Mouse (Mus musculus): Measurements from ENCODE around the gene BC051019. TPM values are rescaled to one million over a fixed set of nuclear protein-coding genes. Genes with fewer than 3 reads are reported as not detected.

Gene BC051019
- polyA plus RNA-seq, 1 experiment, result not detected

- WGBS, result 84% methylated on average over 1 of the region's 1 CpGs
- H3K27me3 ChIP-seq (ENCODE audit: control insufficient read depth, insufficient read depth, low read length), result no peaks in the 10 kb centered on the region
- H3K27ac ChIP-seq (ENCODE audit: insufficient read depth, low read depth, low read length), result no peak overlapping the region
- H3K36me3 ChIP-seq (ENCODE audit: control insufficient read depth, insufficient read depth, low read length), result no peaks in the 10 kb centered on the region
- H3K4me1 ChIP-seq (ENCODE audit: control insufficient read depth, insufficient read depth, insufficient read length, low read length), result no peaks in the 10 kb centered on the region
- no peak overlapping the region for H3K4me3 ChIP-seq (ENCODE audit: low read depth, low read length)
- no peak for TF ChIP-seq POLR2A (IDR thresholded peaks at IDR 0.05; ENCODE audit: low read depth, low read length)
- no peak for TF ChIP-seq CTCF (IDR thresholded peaks at IDR 0.05; ENCODE audit: extremely low read depth, insufficient read length, insufficient replicate concordance, low read depth, low read length)
Measured at GRCm38 (mm10) chr7:109680879-109681278, 42.8 kb downstream of the BC051019 start.

GRCm38 (mm10) chr7:109680284-109680683 is 43.4 kb downstream of the BC051019 start:
- Histone ChIP-seq H3K27me3 (ENCODE audit: control insufficient read depth, insufficient read depth, low read length) (no peaks in the 10 kb centered on the region), H3K4me3 (ENCODE audit: low read depth, low read length) (no peak overlapping the region), H3K27ac (ENCODE audit: insufficient read depth, low read depth, low read length) (no peak overlapping the region), H3K4me1 (ENCODE audit: control insufficient read depth, insufficient read depth, insufficient read length, low read length) (no peaks in the 10 kb centered on the region), H3K36me3 (ENCODE audit: control insufficient read depth, insufficient read depth, low read length) (no peaks in the 10 kb centered on the region)
- no peak for TF ChIP-seq POLR2A (IDR thresholded peaks at IDR 0.05; ENCODE audit: low read depth, low read length)
- TF ChIP-seq CTCF (IDR thresholded peaks at IDR 0.05; ENCODE audit: extremely low read depth, insufficient read length, insufficient replicate concordance, low read depth, low read length), result no peak
- WGBS, result 86% methylated on average over 2 of the region's 2 CpGs

- Histone ChIP-seq H3K27ac (ENCODE audit: insufficient read depth, low read depth, low read length) (no peak overlapping the region), H3K4me1 (ENCODE audit: control insufficient read depth, insufficient read depth, insufficient read length, low read length) (no peaks in the 10 kb centered on the region), H3K36me3 (ENCODE audit: control insufficient read depth, insufficient read depth, low read length) (no peaks in the 10 kb centered on the region), H3K27me3 (ENCODE audit: control insufficient read depth, insufficient read depth, low read length) (no peaks in the 10 kb centered on the region; the same call in 1 of the 2 replicates), H3K4me3 (ENCODE audit: low read depth, low read length) (no peak overlapping the region)
- TF ChIP-seq CTCF (IDR thresholded peaks at IDR 0.05; ENCODE audit: extremely low read depth, insufficient read length, insufficient replicate concordance, low read depth, low read length) (no peak), POLR2A (IDR thresholded peaks at IDR 0.05; ENCODE audit: low read depth, low read length) (no peak)
- 64% methylated on average over 4 of the region's 4 CpGs for WGBS
Measured at GRCm38 (mm10) chr7:109674944-109675628, 48.6 kb downstream of the BC051019 start.

- Histone ChIP-seq H3K4me3 (ENCODE audit: low read depth, low read length) (peak overlapping the region; percentile 66), H3K27me3 (ENCODE audit: control insufficient read depth, insufficient read depth, low read length) (no peaks in the 10 kb centered on the region; the same call in 1 of the 2 replicates), H3K36me3 (ENCODE audit: control insufficient read depth, insufficient read depth, low read length) (no peaks in the 10 kb centered on the region), H3K27ac (ENCODE audit: insufficient read depth, low read depth, low read length) (peak overlapping the region; percentile 42), H3K4me1 (ENCODE audit: control insufficient read depth, insufficient read depth, insufficient read length, low read length) (no peaks in the 10 kb centered on the region)
- 1% methylated on average over 41 of the region's 44 CpGs for WGBS
- TF ChIP-seq POLR2A (IDR thresholded peaks at IDR 0.05; ENCODE audit: low read depth, low read length), result no peak; the same call in 1 of the 2 replicates
- TF ChIP-seq CTCF (IDR thresholded peaks at IDR 0.05; ENCODE audit: extremely low read depth, insufficient read length, insufficient replicate concordance, low read depth, low read length), result no peak
Measured at GRCm38 (mm10) chr7:109671581-109672471, 51.8 kb downstream of the BC051019 start.

GRCm38 (mm10) chr7:109669426-109670170 is 54.1 kb downstream of the BC051019 start:
- no peaks in the 10 kb centered on the region; the same call in 1 of the 2 replicates for H3K27me3 ChIP-seq (ENCODE audit: control insufficient read depth, insufficient read depth, low read length)
- TF ChIP-seq CTCF (IDR thresholded peaks at IDR 0.05; ENCODE audit: extremely low read depth, insufficient read length, insufficient replicate concordance, low read depth, low read length) (no peak), POLR2A (IDR thresholded peaks at IDR 0.05; ENCODE audit: low read depth, low read length) (no peak)
- no peaks in the 10 kb centered on the region for H3K36me3 ChIP-seq (ENCODE audit: control insufficient read depth, insufficient read depth, low read length)
- peak overlapping the region; percentile 15; the same call in 1 of the 2 replicates for H3K4me3 ChIP-seq (ENCODE audit: low read depth, low read length)
- no peak overlapping the region; the same call in 1 of the 2 replicates for H3K27ac ChIP-seq (ENCODE audit: insufficient read depth, low read depth, low read length)
- 76% methylated on average over 5 of the region's 5 CpGs for WGBS
- no peaks in the 10 kb centered on the region for H3K4me1 ChIP-seq (ENCODE audit: control insufficient read depth, insufficient read depth, insufficient read length, low read length)

- 73% methylated on average over 5 of the region's 5 CpGs for WGBS
- Histone ChIP-seq H3K36me3 (ENCODE audit: control insufficient read depth, insufficient read depth, low read length) (no peaks in the 10 kb centered on the region), H3K27ac (ENCODE audit: insufficient read depth, low read depth, low read length) (no peak overlapping the region), H3K4me3 (ENCODE audit: low read depth, low read length) (no peak overlapping the region), H3K27me3 (ENCODE audit: control insufficient read depth, insufficient read depth, low read length) (no peaks in the 10 kb centered on the region), H3K4me1 (ENCODE audit: control insufficient read depth, insufficient read depth, insufficient read length, low read length) (no peaks in the 10 kb centered on the region)
- TF ChIP-seq POLR2A (IDR thresholded peaks at IDR 0.05; ENCODE audit: low read depth, low read length) (no peak), CTCF (IDR thresholded peaks at IDR 0.05; ENCODE audit: extremely low read depth, insufficient read length, insufficient replicate concordance, low read depth, low read length) (no peak)
Measured at GRCm38 (mm10) chr7:109666664-109667063, 57.0 kb downstream of the BC051019 start.
